Mouse (Mus musculus): ENCODE data around the gene Rtn4rl2. TPM values are rescaled to one million over a fixed set of nuclear protein-coding genes. Genes with fewer than 3 reads are reported as not detected.

The Rtn4rl2 gene
- polyA plus RNA-seq, 1 experiment, result not detected

DNA sequence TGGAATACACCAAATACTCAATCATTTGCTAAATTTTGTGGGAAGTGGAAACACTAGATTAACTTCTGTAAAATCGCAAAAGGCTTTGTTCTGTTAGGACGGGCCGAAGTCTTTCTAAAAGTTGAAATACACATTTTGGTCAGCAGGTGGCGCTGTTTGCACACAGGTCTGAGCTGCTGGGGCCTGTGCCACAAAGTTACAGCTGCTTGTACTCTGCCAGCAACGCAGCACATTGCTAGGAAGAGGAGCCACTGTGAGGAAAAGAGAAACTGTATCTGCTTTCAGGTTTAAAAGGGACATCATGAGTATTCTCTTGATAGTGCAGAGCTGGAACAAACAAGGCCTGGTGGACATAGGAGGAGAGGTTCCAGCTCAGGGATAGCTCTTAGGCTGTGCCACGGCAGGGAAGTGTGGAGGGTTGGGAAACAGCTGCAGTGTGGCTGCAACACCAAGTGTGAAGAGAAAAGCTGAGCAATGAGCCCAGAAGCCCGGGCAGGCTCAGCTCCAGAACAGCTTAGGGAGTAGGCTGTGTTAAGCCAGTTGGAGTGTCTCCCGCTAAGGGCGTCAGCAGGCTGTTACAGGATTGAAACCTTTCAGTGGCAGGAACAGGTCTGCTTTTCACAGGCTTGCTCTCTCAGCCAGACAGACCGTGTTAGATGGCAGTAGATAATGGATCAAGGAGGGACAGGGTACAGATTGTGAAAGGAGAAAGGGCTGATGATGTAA, 54.7 kb downstream of the Rtn4rl2 start:
- Histone ChIP-seq H3K4me1 (ENCODE audit: control insufficient read depth, insufficient read depth, low read length) (peaks cover 4% of the 10 kb centered on the region; the same call in 1 of the 2 replicates), H3K27ac (ENCODE audit: insufficient read depth, low read depth, low read length) (no peak overlapping the region), H3K4me3 (ENCODE audit: insufficient read depth, low read depth, low read length) (no peak overlapping the region)
- TF ChIP-seq POLR2A (IDR thresholded peaks at IDR 0.05; ENCODE audit: insufficient read depth, low read depth, low read length) (no peak), CTCF (IDR thresholded peaks at IDR 0.05; ENCODE audit: insufficient read depth, low read depth, low read length) (peak; percentile 73)
- WGBS, result 22% methylated on average over 10 of the region's 10 CpGs

DNA sequence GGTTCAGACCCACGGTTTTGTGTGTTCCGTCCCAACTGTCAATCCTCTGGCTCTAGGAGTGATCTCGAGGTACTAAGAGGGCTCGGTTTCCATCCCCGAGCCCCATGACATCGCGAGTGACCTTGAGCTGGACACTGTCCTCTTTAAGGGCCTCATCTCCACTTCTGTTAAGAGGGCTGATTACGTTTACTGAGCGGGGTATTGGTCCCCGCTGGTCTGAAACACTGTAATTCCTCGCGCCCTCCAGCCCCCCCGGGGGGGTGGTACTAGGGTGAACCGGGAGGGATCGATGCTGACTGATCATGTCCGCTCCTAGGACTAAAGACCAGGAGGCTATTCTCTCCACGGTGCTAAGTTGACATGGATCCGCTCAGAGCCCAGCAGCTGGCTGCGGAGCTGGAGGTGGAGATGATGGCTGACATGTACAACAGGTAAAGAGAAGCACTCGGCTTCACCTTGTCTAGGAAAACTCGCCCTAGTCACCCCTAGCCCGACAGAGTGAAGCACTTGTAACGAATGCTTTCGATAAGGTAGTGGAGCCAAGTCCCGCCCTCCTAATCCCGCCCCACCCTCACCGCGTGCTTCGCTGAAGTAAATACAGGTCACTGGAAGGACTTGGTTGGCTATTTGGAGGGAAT, 59.1 kb downstream of the Rtn4rl2 start:
- peaks cover 4% of the 10 kb centered on the region; the same call in 1 of the 2 replicates for H3K4me1 ChIP-seq (ENCODE audit: control insufficient read depth, insufficient read depth, low read length)
- TF ChIP-seq CTCF (IDR thresholded peaks at IDR 0.05; ENCODE audit: insufficient read depth, low read depth, low read length), result no peak
- no peak for TF ChIP-seq POLR2A (IDR thresholded peaks at IDR 0.05; ENCODE audit: insufficient read depth, low read depth, low read length)
- under 1% methylated on average over 29 of the region's 29 CpGs for WGBS
- H3K4me3 ChIP-seq (ENCODE audit: insufficient read depth, low read depth, low read length), result peak overlapping the region; percentile 92
- H3K27ac ChIP-seq (ENCODE audit: insufficient read depth, low read depth, low read length), result 0 out of 2 replicates have a peak overlapping the region, but pooled peaks have one; percentile 11

DNA sequence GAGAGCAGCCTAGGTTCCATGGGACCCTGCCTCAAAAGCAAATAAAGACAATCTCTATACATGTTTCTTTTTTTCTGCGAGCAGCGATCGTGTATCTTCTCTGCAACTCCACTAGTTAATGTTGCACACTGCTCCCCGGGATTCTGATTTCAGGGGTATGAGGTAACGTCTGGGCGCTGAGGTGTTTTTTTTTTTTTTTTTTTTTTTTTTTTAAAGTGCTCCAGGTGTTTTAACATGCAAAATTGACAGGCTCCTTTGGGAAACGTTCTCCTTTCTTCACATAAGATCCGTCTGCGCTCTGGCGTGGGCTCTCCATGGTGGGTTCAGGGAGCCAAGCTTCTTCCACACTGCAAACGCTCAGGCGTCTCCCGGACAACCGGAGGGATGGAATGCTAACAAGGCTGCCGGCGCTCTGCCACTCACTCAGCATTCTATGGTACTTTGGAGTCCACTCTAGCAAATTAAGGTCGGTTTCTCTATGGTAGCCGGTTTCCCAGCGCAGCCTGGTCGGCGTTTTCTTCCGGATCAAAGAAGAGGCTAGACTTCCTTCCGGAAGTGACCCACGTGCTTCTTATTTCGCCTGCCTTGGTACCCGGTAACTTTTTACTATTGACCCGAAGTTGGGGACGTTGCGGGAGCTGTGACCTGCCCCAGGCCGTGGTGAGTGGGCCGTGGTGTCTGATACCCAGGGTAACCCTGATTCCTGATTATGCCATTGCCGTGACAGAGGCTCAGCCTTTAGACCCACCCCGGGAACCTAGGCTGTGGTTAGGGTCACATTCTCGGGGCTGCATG, 59.8 kb downstream of the Rtn4rl2 start, which contains the start of gene Timm10:
Gene Timm10, plus strand, starts transcription at position 510 of the 795 bp plus-strand sequence.
- Histone ChIP-seq H3K4me1 (ENCODE audit: control insufficient read depth, insufficient read depth, low read length) (peaks cover 4% of the 10 kb centered on the region; the same call in 1 of the 2 replicates), H3K27ac (ENCODE audit: insufficient read depth, low read depth, low read length) (0 out of 2 replicates have a peak within 1 kb of the TSS, but pooled peaks have one; percentile 11), H3K4me3 (ENCODE audit: insufficient read depth, low read depth, low read length) (peak within 1 kb of the TSS; percentile 92)
- TF ChIP-seq CTCF (IDR thresholded peaks at IDR 0.05; ENCODE audit: insufficient read depth, low read depth, low read length) (no peak), POLR2A (IDR thresholded peaks at IDR 0.05; ENCODE audit: insufficient read depth, low read depth, low read length) (peak; percentile 43; the same call in 1 of the 2 replicates)
- WGBS, result under 1% methylated on average over 34 of the region's 34 CpGs

- TF ChIP-seq CTCF (IDR thresholded peaks at IDR 0.05; ENCODE audit: insufficient read depth, low read depth, low read length), result no peak
- no peak for TF ChIP-seq POLR2A (IDR thresholded peaks at IDR 0.05; ENCODE audit: insufficient read depth, low read depth, low read length)
- no peak overlapping the region for H3K27ac ChIP-seq (ENCODE audit: insufficient read depth, low read depth, low read length)
- no peak overlapping the region for H3K4me3 ChIP-seq (ENCODE audit: insufficient read depth, low read depth, low read length)
- peaks cover 4% of the 10 kb centered on the region; the same call in 1 of the 2 replicates for H3K4me1 ChIP-seq (ENCODE audit: control insufficient read depth, insufficient read depth, low read length)
- WGBS, result 41% methylated on average over 2 of the region's 2 CpGs
Measured at GRCm38 (mm10) chr2:84823237-84823636, 63.3 kb downstream of the Rtn4rl2 start.

DNA sequence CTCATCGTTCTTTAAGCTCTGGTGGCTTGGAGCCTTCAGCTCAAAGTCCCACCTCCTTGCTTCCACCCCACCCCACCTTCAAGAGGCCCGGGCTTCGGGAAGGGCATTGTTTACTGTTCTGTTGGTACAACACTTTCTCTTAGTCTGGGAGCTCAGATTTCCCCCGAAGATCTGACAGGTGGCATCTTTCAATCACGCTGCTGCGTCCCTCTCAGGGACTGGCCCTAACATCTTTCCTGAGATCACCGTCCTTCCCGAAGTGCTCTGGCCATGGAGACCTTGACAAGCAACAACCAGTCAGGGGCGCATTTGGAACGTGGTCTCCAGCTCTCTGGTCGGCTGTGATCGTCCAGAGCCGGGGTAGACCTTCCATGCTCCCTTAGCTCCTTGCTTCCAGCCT, 64.0 kb downstream of the Rtn4rl2 start, which contains the start of gene Smtnl1:
Gene Smtnl1, minus strand, starts transcription at position 101 of the 400 bp plus-strand sequence.
- 66% methylated on average over 13 of the region's 13 CpGs for WGBS
- no peak within 1 kb of the TSS for H3K4me3 ChIP-seq (ENCODE audit: insufficient read depth, low read depth, low read length)
- H3K4me1 ChIP-seq (ENCODE audit: control insufficient read depth, insufficient read depth, low read length), result peaks cover 2% of the 10 kb centered on the region; the same call in 1 of the 2 replicates
- TF ChIP-seq CTCF (IDR thresholded peaks at IDR 0.05; ENCODE audit: insufficient read depth, low read depth, low read length), result no peak
- TF ChIP-seq POLR2A (IDR thresholded peaks at IDR 0.05; ENCODE audit: insufficient read depth, low read depth, low read length), result no peak
- H3K27ac ChIP-seq (ENCODE audit: insufficient read depth, low read depth, low read length), result no peak within 1 kb of the TSS

Other genes starting within 250 kb of the Rtn4rl2 start
- not detected in 2 replicates for gene Ctnnd1, start 235.9 kb downstream of the Rtn4rl2 start, polyA plus RNA-seq (2012; ENCODE audit: insufficient read depth, insufficient read length, low replicate concordance, missing spikeins)
- gene Btbd18, start 227.6 kb downstream of the Rtn4rl2 start, polyA plus RNA-seq (2012; ENCODE audit: insufficient read depth, insufficient read length, low replicate concordance, missing spikeins), result not detected in 2 replicates
- not detected in 2 replicates for gene Selenoh, start 215.9 kb downstream of the Rtn4rl2 start, polyA plus RNA-seq (2012; ENCODE audit: insufficient read depth, insufficient read length, low replicate concordance, missing spikeins)
- not detected in 2 replicates for gene Gm28635, start 208.7 kb downstream of the Rtn4rl2 start, polyA plus RNA-seq (2012; ENCODE audit: insufficient read depth, insufficient read length, low replicate concordance, missing spikeins)
- gene Med19, start 208.3 kb downstream of the Rtn4rl2 start, polyA plus RNA-seq (2012; ENCODE audit: insufficient read depth, insufficient read length, low replicate concordance, missing spikeins), result not detected in 2 replicates
- gene Tmx2, start 207.6 kb downstream of the Rtn4rl2 start, polyA plus RNA-seq (2012; ENCODE audit: insufficient read depth, insufficient read length, low replicate concordance, missing spikeins), result not detected in 2 replicates
- gene Zdhhc5, start 171.5 kb downstream of the Rtn4rl2 start, polyA plus RNA-seq (2012; ENCODE audit: insufficient read depth, insufficient read length, low replicate concordance, missing spikeins), result not detected in 2 replicates
- not detected in 2 replicates for gene Clp1, start 159.4 kb downstream of the Rtn4rl2 start, polyA plus RNA-seq (2012; ENCODE audit: insufficient read depth, insufficient read length, low replicate concordance, missing spikeins)
- 194 TPM in 1 of 2 replicates, not detected in the other for gene Ypel4, start 152.7 kb downstream of the Rtn4rl2 start, polyA plus RNA-seq (2012; ENCODE audit: insufficient read depth, insufficient read length, low replicate concordance, missing spikeins)
- not detected in 2 replicates for gene Gm19426, start 143.1 kb downstream of the Rtn4rl2 start, polyA plus RNA-seq (2012; ENCODE audit: insufficient read depth, insufficient read length, low replicate concordance, missing spikeins)
- not detected in 2 replicates for gene Serping1, start 111.3 kb downstream of the Rtn4rl2 start, polyA plus RNA-seq (2012; ENCODE audit: insufficient read depth, insufficient read length, low replicate concordance, missing spikeins)
- not detected in 2 replicates for gene Ube2l6, start 87.9 kb downstream of the Rtn4rl2 start, polyA plus RNA-seq (2012; ENCODE audit: insufficient read depth, insufficient read length, low replicate concordance, missing spikeins)
- not detected in 2 replicates for gene Smtnl1, start 64.1 kb downstream of the Rtn4rl2 start, polyA plus RNA-seq (2012; ENCODE audit: insufficient read depth, insufficient read length, low replicate concordance, missing spikeins)
- not detected in 2 replicates for gene Timm10, start 59.7 kb downstream of the Rtn4rl2 start, polyA plus RNA-seq (2012; ENCODE audit: insufficient read depth, insufficient read length, low replicate concordance, missing spikeins)
- gene Slc43a1, start 47.9 kb downstream of the Rtn4rl2 start, polyA plus RNA-seq (2012; ENCODE audit: insufficient read depth, insufficient read length, low replicate concordance, missing spikeins), result not detected in 2 replicates
- gene Slc43a3, start 49.9 kb upstream of the Rtn4rl2 start, polyA plus RNA-seq (2012; ENCODE audit: insufficient read depth, insufficient read length, low replicate concordance, missing spikeins), result not detected in 2 replicates
- gene Prg2, start 93.8 kb upstream of the Rtn4rl2 start, polyA plus RNA-seq (2012; ENCODE audit: insufficient read depth, insufficient read length, low replicate concordance, missing spikeins), result not detected in 2 replicates
- not detected in 2 replicates for gene Prg3, start 101.5 kb upstream of the Rtn4rl2 start, polyA plus RNA-seq (2012; ENCODE audit: insufficient read depth, insufficient read length, low replicate concordance, missing spikeins)
- not detected in 2 replicates for gene Ssrp1, start 150.5 kb upstream of the Rtn4rl2 start, polyA plus RNA-seq (2012; ENCODE audit: insufficient read depth, insufficient read length, low replicate concordance, missing spikeins)
- not detected in 2 replicates for gene P2rx3, start 150.8 kb upstream of the Rtn4rl2 start, polyA plus RNA-seq (2012; ENCODE audit: insufficient read depth, insufficient read length, low replicate concordance, missing spikeins)
- gene Tnks1bp1, start 161.3 kb upstream of the Rtn4rl2 start, polyA plus RNA-seq (2012; ENCODE audit: insufficient read depth, insufficient read length, low replicate concordance, missing spikeins), result not detected in 2 replicates
- gene Aplnr, start 249.5 kb upstream of the Rtn4rl2 start, polyA plus RNA-seq (2012; ENCODE audit: insufficient read depth, insufficient read length, low replicate concordance, missing spikeins), result not detected in 2 replicates

Data from olfactory bulb, adult 2 months (tissue).